9 mouse cellular contexts compared by ENCODE assay signal in the genomic region with DNA sequence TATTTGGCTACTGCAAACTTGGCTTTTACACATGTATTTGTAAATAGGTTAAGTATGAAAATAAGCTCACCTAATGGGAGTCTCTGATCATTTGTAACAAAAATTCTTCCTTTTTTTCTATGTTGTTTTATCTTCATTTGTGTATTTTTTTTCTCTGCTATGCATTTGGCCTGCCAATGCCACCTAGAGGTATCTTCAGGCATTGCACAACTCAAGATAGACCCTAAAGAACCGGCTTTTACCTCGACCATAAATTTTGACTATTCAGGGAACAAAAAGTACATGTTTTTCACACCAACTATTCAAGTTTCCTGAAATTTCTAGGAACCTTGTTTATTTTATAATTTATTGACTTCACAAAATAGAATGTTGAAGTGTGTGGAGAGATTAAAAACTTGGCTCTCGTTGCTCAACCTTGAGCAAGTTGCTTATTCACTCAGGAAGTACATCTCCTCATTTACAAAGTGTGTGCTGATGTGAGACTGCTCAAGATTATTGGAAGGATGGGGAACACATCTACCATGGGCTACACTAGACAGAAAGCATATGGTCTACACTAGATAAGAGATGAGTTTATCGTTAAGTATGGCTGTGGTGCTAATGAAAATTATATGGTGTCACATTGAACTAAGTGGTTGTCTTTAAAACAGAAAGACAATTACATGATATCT. TPM values are rescaled to one million over a fixed set of nuclear protein-coding genes. Genes with fewer than 3 reads are reported as not detected.
A peak's percentile ranks its signal among the peaks of the same experiment; 100 is the strongest.
DNase-seq lines count a peak whose midpoint lies in the region; ATAC-seq and TF ChIP-seq lines count a peak whose summit lies in the region.
"Had no signal": no experiment of that assay in that cellular context is flagged by ENCODE, and none has a peak within 500 bp of the region (broad histone marks: within the 10 kb centered on the region; RNA-seq: fewer than 3 reads in every experiment).

No protein-coding gene starts in this region.

- H3K9me3 ChIP-seq in forebrain, embryonic 14.5 days (replicated peaks; ENCODE audit: control insufficient read depth, low read length): no peaks in the 10 kb centered on the region
- H3K9me3 ChIP-seq in forebrain, embryonic 10.5 days: peaks cover 5% of the 10 kb centered on the region
- H3K9me3 ChIP-seq in midbrain, postnatal 0 days (ENCODE audit: low read length): no peaks in the 10 kb centered on the region
- H3K9me3 ChIP-seq in midbrain, embryonic 16.5 days (replicated peaks; ENCODE audit: control insufficient read depth, low read length, poor library complexity, severe bottlenecking): peaks cover 4% of the 10 kb centered on the region; the same call in 1 of the 2 replicates
- no peaks in the 10 kb centered on the region for H3K9me3 ChIP-seq in lung, embryonic 15.5 days
- H3K9me3 ChIP-seq: heart, embryonic 15.5 days had no signal

- no peak overlapping the region for H3K9ac ChIP-seq in forebrain, embryonic 14.5 days (ENCODE audit: low read length)
- no peak overlapping the region for H3K9ac ChIP-seq in midbrain, postnatal 0 days (replicated peaks; ENCODE audit: low read length, poor library complexity, severe bottlenecking)
- H3K9ac ChIP-seq in midbrain, embryonic 16.5 days (ENCODE audit: low read depth, low read length): no peak overlapping the region
- no peak overlapping the region for H3K9ac ChIP-seq in lung, embryonic 15.5 days
- H3K9ac ChIP-seq: heart, embryonic 15.5 days had no signal

- peak; percentile 82 for TF ChIP-seq CTCF in midbrain, postnatal 0 days (IDR thresholded peaks at IDR 0.05)

- no peak overlapping the region for H3K4me2 ChIP-seq in forebrain, embryonic 14.5 days (ENCODE audit: low read length)
- no peak overlapping the region for H3K4me2 ChIP-seq in midbrain, postnatal 0 days (ENCODE audit: low read depth, low read length, poor library complexity, severe bottlenecking)
- H3K4me2 ChIP-seq in midbrain, embryonic 16.5 days (ENCODE audit: low read length): no peak overlapping the region
- H3K4me2 ChIP-seq in lung, embryonic 15.5 days: no peak overlapping the region
- H3K4me2 ChIP-seq: heart, embryonic 15.5 days had no signal

- H3K27ac ChIP-seq in forebrain, embryonic 14.5 days (ENCODE audit: low read depth, low read length): no peak overlapping the region
- no peak overlapping the region for H3K27ac ChIP-seq in forebrain, embryonic 10.5 days
- H3K27ac ChIP-seq in midbrain, postnatal 0 days (ENCODE audit: low read depth, low read length): no peak overlapping the region
- no peak overlapping the region for H3K27ac ChIP-seq in midbrain, embryonic 16.5 days (ENCODE audit: low read length)
- H3K27ac ChIP-seq in lung, embryonic 15.5 days: no peak overlapping the region
- H3K27ac ChIP-seq: heart, embryonic 15.5 days had no signal

- no peaks in the 10 kb centered on the region for H3K4me1 ChIP-seq in forebrain, embryonic 14.5 days (ENCODE audit: control insufficient read depth, insufficient read depth, low read length)
- H3K4me1 ChIP-seq in forebrain, embryonic 10.5 days: peaks cover 7% of the 10 kb centered on the region
- H3K4me1 ChIP-seq in midbrain, postnatal 0 days (ENCODE audit: insufficient read depth, low read length): no peaks in the 10 kb centered on the region
- no peaks in the 10 kb centered on the region for H3K4me1 ChIP-seq in midbrain, embryonic 16.5 days (ENCODE audit: control insufficient read depth, insufficient read depth, low read length)
- no peaks in the 10 kb centered on the region for H3K4me1 ChIP-seq in lung, embryonic 15.5 days
- H3K4me1 ChIP-seq: heart, embryonic 15.5 days had no signal

- H3K4me3 ChIP-seq in forebrain, embryonic 14.5 days (ENCODE audit: low read depth, low read length): no peak overlapping the region
- H3K4me3 ChIP-seq in forebrain, embryonic 10.5 days: no peak overlapping the region
- H3K4me3 ChIP-seq in midbrain, postnatal 0 days (ENCODE audit: low read depth, low read length): no peak overlapping the region
- no peak overlapping the region for H3K4me3 ChIP-seq in midbrain, embryonic 16.5 days (ENCODE audit: low read depth, low read length)
- H3K4me3 ChIP-seq in lung, embryonic 15.5 days: no peak overlapping the region
- H3K4me3 ChIP-seq: heart, embryonic 15.5 days had no signal

- no peaks in the 10 kb centered on the region for H3K27me3 ChIP-seq in forebrain, embryonic 14.5 days (replicated peaks; ENCODE audit: control insufficient read depth, insufficient read depth, low read length)
- no peaks in the 10 kb centered on the region for H3K27me3 ChIP-seq in forebrain, embryonic 10.5 days (ENCODE audit: poor library complexity, severe bottlenecking)
- no peaks in the 10 kb centered on the region for H3K27me3 ChIP-seq in midbrain, postnatal 0 days (ENCODE audit: insufficient read depth, low read length)
- H3K27me3 ChIP-seq in midbrain, embryonic 16.5 days (ENCODE audit: control insufficient read depth, insufficient read depth, low read depth, low read length): no peaks in the 10 kb centered on the region
- H3K27me3 ChIP-seq in lung, embryonic 15.5 days: no peaks in the 10 kb centered on the region
- H3K27me3 ChIP-seq: heart, embryonic 15.5 days had no signal

- DNase-seq in forebrain, embryonic 14.5 days (ENCODE audit: low spot score): peak; percentile 43
- DNase-seq in forebrain, embryonic 10.5 days (ENCODE audit: extremely low spot score, low spot score): no peak
- peak; percentile 50 for DNase-seq in midbrain, postnatal 0 days (ENCODE audit: low spot score)
- peak; percentile 69 for DNase-seq in embryo, embryonic 10.5 days (ENCODE audit: low spot score)
- peak; percentile 33 for DNase-seq in thymus, postnatal 25 days
- no peak for DNase-seq in gastrocnemius, postnatal 10 days

- H3K36me3 ChIP-seq in forebrain, embryonic 14.5 days (ENCODE audit: control insufficient read depth, insufficient read depth, low read length): no peaks in the 10 kb centered on the region
- H3K36me3 ChIP-seq in forebrain, embryonic 10.5 days (replicated peaks): no peaks in the 10 kb centered on the region
- H3K36me3 ChIP-seq in midbrain, postnatal 0 days (ENCODE audit: insufficient read depth, low read length): no peaks in the 10 kb centered on the region
- H3K36me3 ChIP-seq in midbrain, embryonic 16.5 days (ENCODE audit: control insufficient read depth, insufficient read depth, low read length): no peaks in the 10 kb centered on the region
- no peaks in the 10 kb centered on the region for H3K36me3 ChIP-seq in lung, embryonic 15.5 days
- H3K36me3 ChIP-seq: heart, embryonic 15.5 days had no signal

- no peak for ATAC-seq in forebrain, embryonic 14.5 days
- no peak for ATAC-seq in midbrain, postnatal 0 days (ENCODE audit: low FRiP score)
- ATAC-seq in midbrain, embryonic 16.5 days: no peak
- peak; percentile 85; the same call in 1 of the 2 replicates for ATAC-seq in lung, embryonic 15.5 days (ENCODE audit: borderline replicate concordance, extremely low read depth, low FRiP score, low TSS enrichment)

- WGBS in forebrain, embryonic 14.5 days: 67% methylated on average over 4 of the region's 4 CpGs
- WGBS in forebrain, embryonic 10.5 days: 67% methylated on average over 4 of the region's 4 CpGs
- WGBS in midbrain, postnatal 0 days: 67% methylated on average over 4 of the region's 4 CpGs
- 68% methylated on average over 4 of the region's 4 CpGs for WGBS in midbrain, embryonic 16.5 days
- 37% methylated on average over 4 of the region's 4 CpGs for WGBS in lung, embryonic 15.5 days

RNA-seq across cellular contexts. Expression of a gene that starts 43.6 kb away (rescaled TPM):
- polyA plus RNA-seq in forebrain, embryonic 14.5 days (2014; fragmentation: Nextera tagmentation; extraction: Ambion mirVana): 9.7 and 12.3 TPM in 2 replicates
- polyA plus RNA-seq in forebrain, embryonic 10.5 days (2016; fragmentation: Nextera tagmentation; extraction: Ambion mirVana): 15.3 and 15.6 TPM in 2 replicates
- 28.5 and 29.0 TPM in 2 replicates for total RNA-seq in midbrain, postnatal 0 days (2014; rRNA removed)
- polyA plus RNA-seq in midbrain, postnatal 0 days (2015; fragmentation: Nextera tagmentation; extraction: Ambion mirVana): 29.0 and 29.8 TPM in 2 replicates
- 20.3 and 23.5 TPM in 2 replicates for polyA plus RNA-seq in midbrain, embryonic 16.5 days (2015; fragmentation: Nextera tagmentation; extraction: Ambion mirVana)
- 64.2 and 71.3 TPM in 2 replicates for polyA plus RNA-seq in lung, embryonic 15.5 days (2015; fragmentation: Nextera tagmentation; extraction: Ambion mirVana)
- 10 to 100 TPM; 33.5 to 38.5 TPM for total RNA-seq in gastrocnemius, postnatal 10 days (2021)

Comparison
In these comparisons a context has a peak if more than half of its experiments do, and no peak if none do; other contexts are left out.
1. DNase-seq: peak in forebrain, embryonic 14.5 days (single experiment), midbrain, postnatal 0 days (single experiment), embryo, embryonic 10.5 days (single experiment) and thymus, postnatal 25 days (single experiment); none in forebrain, embryonic 10.5 days (single experiment) and gastrocnemius, postnatal 10 days (single experiment).